Mouse (Mus musculus): ENCODE results near the gene Jund. TPM values are rescaled to one million over a fixed set of nuclear protein-coding genes. Genes with fewer than 3 reads are reported as not detected.

Jund gene
- total RNA-seq, 2 experiments from 2014 or later = 35.5 to 54.5 TPM

DNA sequence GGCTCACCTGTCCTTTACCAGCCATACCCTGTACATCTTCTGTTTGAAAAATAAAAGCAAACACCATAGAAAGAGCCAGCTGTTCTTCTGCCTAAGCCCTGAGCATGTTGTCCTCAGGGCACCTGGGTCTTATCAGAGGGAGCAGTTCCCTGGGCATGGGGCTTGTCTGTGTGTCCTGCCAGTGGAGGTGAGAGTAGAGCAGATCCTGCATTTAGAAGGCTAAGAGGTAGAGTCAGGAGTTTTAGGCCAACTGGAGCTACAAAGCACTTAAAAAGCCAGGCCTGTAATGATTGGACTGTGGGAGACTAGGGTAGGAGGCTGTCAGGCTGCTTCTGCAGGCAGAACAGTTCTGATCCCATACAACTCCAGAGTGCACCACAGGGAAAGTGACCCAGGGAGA lies 20.1 kb upstream of the Jund start:
- intact Hi-C loops (cut with DNase I) = no loop called here
- no peak for DNase-seq
- Histone ChIP-seq H3K27ac (peak overlapping the region; percentile 74; the same call in 1 of the 2 replicates), H3K4me3 (no peak overlapping the region)
- TF ChIP-seq CTCF (IDR thresholded peaks at IDR 0.05) = no peak

- DNase-seq = no peak
- Histone ChIP-seq H3K27ac (peak overlapping the region; percentile 74), H3K4me3 (no peak overlapping the region)
- intact Hi-C loops (cut with DNase I) = no loop called here
- no peak for TF ChIP-seq CTCF (IDR thresholded peaks at IDR 0.05)
Measured at GRCm38 (mm10) chr8:70679404-70679803, 19.3 kb upstream of the Jund start.

GRCm38 (mm10) chr8:70680039-70680438 lies 18.7 kb upstream of the Jund start:
- intact Hi-C loops (cut with DNase I) = no loop called here
- DNase-seq = peak; percentile 63
- Histone ChIP-seq H3K27ac (peak overlapping the region; percentile 74), H3K4me3 (no peak overlapping the region)
- TF ChIP-seq CTCF (IDR thresholded peaks at IDR 0.05) = no peak

DNA sequence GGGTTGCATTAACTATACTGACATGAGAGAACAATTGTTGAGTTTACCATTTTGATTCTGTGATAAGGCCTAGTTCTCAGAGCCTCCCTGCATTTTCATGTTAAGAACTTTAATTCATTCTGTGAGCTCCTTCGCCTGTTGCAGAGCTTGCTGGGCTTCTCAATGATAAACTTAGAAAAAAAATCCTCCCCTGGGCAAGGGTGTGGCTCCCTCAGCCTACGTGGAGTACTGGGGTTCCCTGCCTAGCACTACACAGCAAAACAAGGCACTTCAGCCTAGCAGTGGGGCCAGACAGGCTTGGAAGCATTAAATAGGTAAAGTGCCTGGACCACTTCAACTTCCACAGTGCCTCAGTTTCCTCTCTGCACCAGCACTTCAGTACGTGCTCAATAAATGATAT lies 17.3 kb upstream of the Jund start:
- TF ChIP-seq CTCF (IDR thresholded peaks at IDR 0.05) = no peak
- intact Hi-C loops (cut with DNase I) = no loop called here
- DNase-seq = no peak
- H3K27ac ChIP-seq = peak overlapping the region; percentile 88
- H3K4me3 ChIP-seq = no peak overlapping the region

DNA sequence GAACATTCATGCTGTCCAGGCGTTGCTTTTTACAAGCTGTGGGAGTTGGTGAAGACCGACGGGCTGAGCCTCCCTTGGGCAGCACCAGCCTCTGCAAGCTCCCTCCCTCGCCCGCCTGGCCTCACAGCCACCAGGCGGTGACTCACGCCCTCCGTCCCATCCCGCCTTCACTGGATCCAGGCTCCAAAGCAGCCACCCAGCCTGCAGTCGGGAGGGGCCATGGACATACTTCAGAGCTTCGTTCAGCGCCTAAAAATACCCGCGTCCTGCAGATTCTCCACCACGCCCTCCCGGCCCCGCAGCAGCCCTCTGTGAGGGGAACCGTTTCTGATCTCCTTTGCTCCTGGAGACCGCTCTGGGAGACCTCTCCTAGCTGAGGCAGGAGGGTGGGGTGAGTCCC lies 16.6 kb upstream of the Jund start:
- peak; percentile 93 for DNase-seq
- intact Hi-C loops (cut with DNase I) = no loop called here
- peak overlapping the region; percentile 58 for H3K4me3 ChIP-seq
- peak overlapping the region; percentile 88 for H3K27ac ChIP-seq
- TF ChIP-seq CTCF (IDR thresholded peaks at IDR 0.05) = peak; percentile 43

GRCm38 (mm10) chr8:70682692-70683091 lies 16.1 kb upstream of the Jund start:
- intact Hi-C loops (cut with DNase I) = no loop called here
- H3K27ac ChIP-seq = peak overlapping the region; percentile 88
- no peak for TF ChIP-seq CTCF (IDR thresholded peaks at IDR 0.05)
- H3K4me3 ChIP-seq = peak overlapping the region; percentile 58
- no peak for DNase-seq

- DNase-seq = no peak
- Histone ChIP-seq H3K27ac (no peak overlapping the region), H3K4me3 (no peak overlapping the region)
- intact Hi-C loops (cut with DNase I) = no loop called here
- TF ChIP-seq CTCF (IDR thresholded peaks at IDR 0.05) = no peak
Measured at GRCm38 (mm10) chr8:70684291-70684690, 14.5 kb upstream of the Jund start.

DNA sequence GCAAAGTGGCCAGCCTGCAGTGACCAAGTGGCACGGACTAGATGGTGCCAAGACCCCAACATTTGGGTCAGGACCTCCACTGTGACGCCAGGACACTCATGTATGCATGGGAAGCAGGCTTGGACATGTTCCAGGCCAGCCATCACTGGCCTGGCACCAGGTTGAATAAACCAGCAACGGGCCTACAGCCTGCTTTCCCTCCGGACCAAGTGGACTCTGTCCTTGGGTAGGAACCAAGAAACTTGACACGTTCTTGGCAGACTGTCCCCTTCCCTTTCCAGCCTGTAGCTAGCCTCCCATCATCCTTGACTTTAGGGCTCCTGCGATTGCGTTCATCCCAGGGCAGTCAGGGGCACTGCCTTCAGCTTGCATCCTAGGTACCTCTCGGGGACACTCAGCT lies 11.2 kb upstream of the Jund start:
- peak overlapping the region; percentile 80 for H3K27ac ChIP-seq

DNA sequence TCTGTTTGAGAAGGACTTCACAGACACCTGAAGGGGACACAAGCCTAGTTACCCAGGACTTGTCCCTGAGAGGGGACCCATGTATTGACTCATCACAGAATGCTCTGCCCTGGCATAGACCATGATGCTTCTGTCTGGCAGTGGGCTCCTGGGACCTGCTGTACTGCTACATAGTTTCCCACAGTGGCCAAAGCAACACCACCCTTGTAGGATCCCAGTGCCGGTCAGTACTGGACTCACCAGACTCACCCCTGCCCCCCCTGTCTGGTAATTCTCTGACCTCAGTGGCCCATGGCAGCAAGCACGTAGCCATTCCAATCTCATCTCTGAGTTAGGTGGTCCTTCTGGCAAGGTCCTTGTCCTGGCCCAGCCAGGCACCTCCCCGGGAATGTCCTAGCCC lies 10.6 kb upstream of the Jund start:
- DNase-seq = no peak
- intact Hi-C loops (cut with DNase I) = no loop called here
- H3K27ac ChIP-seq = peak overlapping the region; percentile 80
- H3K4me3 ChIP-seq = no peak overlapping the region
- TF ChIP-seq CTCF (IDR thresholded peaks at IDR 0.05) = no peak

More for the DNA sequence above, 11.2 kb upstream of the Jund start:
- TF ChIP-seq CTCF (IDR thresholded peaks at IDR 0.05) = no peak
- H3K4me3 ChIP-seq = no peak overlapping the region
- intact Hi-C loops (cut with DNase I) = no loop called here
- peak; percentile 88 for DNase-seq

DNA sequence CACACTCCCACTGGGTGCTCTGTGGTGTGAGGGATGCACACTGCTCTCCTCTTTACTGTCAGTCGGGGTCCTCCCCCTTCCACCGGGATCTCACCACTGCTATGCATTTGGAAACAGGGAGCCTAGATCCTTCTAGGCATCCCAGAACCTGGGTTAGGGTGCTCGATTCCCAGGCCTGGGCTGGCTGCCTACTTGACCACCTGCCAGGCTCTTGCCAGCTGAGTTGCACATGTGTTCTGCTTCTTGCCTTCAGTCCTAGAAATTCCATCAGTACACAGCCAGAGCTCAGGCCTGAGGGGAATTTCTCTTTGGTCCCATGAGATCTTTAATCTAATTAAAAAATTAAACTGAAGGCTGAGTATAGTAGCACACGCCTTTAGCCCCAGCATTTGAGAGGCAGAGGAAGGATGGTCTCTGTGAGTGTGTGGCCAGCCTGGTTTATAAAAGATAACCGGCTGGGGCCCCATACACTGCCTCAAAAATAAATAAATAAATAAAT lies 8.8 kb upstream of the Jund start:
- H3K27ac ChIP-seq = no peak overlapping the region
- TF ChIP-seq CTCF (IDR thresholded peaks at IDR 0.05) = no peak
- no peak overlapping the region for H3K4me3 ChIP-seq
- DNase-seq = peak; percentile 74
- intact Hi-C loops (cut with DNase I) = no loop called here

DNA sequence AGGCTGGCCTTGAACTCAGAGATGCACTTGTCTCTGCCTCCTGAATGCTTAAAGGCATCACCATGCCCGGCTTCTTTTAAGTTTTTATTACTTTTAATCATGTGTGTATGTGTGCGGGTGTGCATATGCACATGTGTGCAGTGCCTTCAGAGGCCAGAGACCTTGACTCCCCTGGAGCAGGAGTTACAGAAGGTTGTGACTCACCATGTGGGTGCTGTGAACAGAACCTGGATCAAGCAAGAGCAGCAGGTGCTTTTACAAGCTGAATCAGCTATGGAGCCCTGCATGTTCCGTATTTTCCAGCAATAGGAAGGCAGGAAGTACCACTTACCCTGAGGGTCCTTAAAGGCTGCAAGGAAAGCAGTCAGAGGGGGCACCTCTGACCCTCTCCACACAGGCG lies 7.5 kb upstream of the Jund start:
- no peak overlapping the region for H3K4me3 ChIP-seq
- no peak overlapping the region for H3K27ac ChIP-seq
- DNase-seq = no peak
- intact Hi-C loops (cut with DNase I) = no loop called here
- no peak for TF ChIP-seq CTCF (IDR thresholded peaks at IDR 0.05)

- no peak for TF ChIP-seq CTCF (IDR thresholded peaks at IDR 0.05)
- no peak overlapping the region for H3K27ac ChIP-seq
- intact Hi-C loops (cut with DNase I) = no loop called here
- H3K4me3 ChIP-seq = no peak overlapping the region
- DNase-seq = no peak
Measured at GRCm38 (mm10) chr8:70691727-70692231, 7.0 kb upstream of the Jund start.

GRCm38 (mm10) chr8:70693636-70694035 lies 5.1 kb upstream of the Jund start:
- no peak for TF ChIP-seq CTCF (IDR thresholded peaks at IDR 0.05)
- no peak for DNase-seq
- intact Hi-C loops (cut with DNase I) = no loop called here
- no peak overlapping the region for H3K4me3 ChIP-seq
- H3K27ac ChIP-seq = no peak overlapping the region

DNA sequence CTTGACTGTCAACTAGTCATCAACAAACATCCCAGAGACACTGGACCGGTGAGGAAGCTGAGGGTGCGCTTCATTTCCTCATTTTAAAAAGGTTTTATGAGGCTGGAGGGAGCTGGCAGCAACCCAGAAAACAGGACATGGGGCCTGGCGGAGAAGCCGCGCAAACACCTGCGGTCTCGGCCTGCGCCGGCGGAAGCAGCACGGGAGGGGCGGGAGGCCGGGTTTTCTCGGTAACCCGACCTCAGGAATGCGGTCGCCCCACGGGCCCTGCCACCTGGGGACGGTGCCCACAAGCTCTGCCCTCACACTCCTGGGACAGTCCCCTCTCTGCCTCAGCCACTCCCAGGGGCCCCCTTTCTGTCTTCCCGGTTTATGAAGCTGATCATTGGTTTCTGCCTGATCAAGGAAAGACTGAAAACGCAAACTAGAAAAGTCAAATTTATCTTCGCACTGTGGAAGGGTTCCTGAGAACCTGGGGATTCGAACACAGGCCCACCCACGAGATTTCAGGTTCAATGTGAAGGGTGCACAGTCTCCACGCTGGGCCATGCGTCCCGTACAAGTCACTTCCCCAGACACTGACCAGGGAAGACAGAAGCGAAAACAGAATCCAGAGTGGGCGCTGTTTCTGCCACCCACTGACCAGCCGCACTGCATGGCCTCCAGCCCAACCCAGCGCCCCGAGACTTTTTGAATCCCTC lies 3.3 kb upstream of the Jund start:
- peak; percentile 80 for DNase-seq
- intact Hi-C loops (cut with DNase I) = no loop called here
- Histone ChIP-seq H3K27ac (peak overlapping the region; percentile 100), H3K4me3 (peak overlapping the region; percentile 50)
- TF ChIP-seq CTCF (IDR thresholded peaks at IDR 0.05) = no peak
